ENCODE assay signal across 8 mouse cellular contexts in the genomic region with DNA sequence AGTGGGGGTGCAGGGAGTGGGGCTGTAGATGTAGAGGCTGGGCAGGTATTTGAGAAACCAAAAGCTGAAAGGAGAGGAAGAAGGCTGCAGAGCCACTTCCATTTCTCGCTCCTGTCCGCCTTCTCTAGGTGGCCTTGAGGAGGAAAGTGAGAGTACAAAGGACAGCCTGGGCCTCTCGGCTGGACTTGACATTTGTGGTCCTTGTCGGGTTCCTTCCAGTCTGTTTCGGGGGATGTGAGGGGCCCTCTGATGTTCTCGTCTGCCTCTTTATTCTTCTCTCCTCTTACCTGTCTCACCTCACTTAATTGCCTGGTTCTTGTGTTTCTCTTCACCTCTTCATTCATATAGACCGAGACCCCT. TPM values are rescaled to one million over a fixed set of nuclear protein-coding genes. Genes with fewer than 3 reads are reported as not detected.
DNase-seq lines count a peak whose midpoint lies in the region; ATAC-seq and TF ChIP-seq lines count a peak whose summit lies in the region.

No protein-coding gene starts in this region.

- peak overlapping the region; percentile 80 for H3K4me3 ChIP-seq in heart, embryonic 11.5 days (ENCODE audit: low read depth, low read length)
- H3K4me3 ChIP-seq in CH12.LX (replicated peaks in 1 of 3; ENCODE audit: low read depth in 2 of 3, low read length in 2 of 3, poor library complexity in 1 of 3) = peak overlapping the region; percentile 35 to 82 (median 66)
- peak overlapping the region; percentile 94 for H3K4me3 ChIP-seq in forebrain, embryonic 15.5 days
- H3K4me3 ChIP-seq in liver, embryonic 16.5 days (ENCODE audit: low read depth, low read length) = peak overlapping the region; percentile 69

- no peak for DNase-seq in heart, postnatal 4 days
- no peak for DNase-seq in CH12.LX (ENCODE audit: extremely low read depth)
- no peak for DNase-seq in thymus, postnatal 25 days
- no peak for DNase-seq in thymus, postnatal 0 days (ENCODE audit: low spot score)
- DNase-seq in thymus, adult 18-20 months = no peak

- no peaks in the 10 kb centered on the region for H3K27me3 ChIP-seq in heart, embryonic 11.5 days (ENCODE audit: control insufficient read depth, insufficient read depth, low read length)
- H3K27me3 ChIP-seq in CH12.LX (replicated peaks) = peaks cover 10% of the 10 kb centered on the region
- no peaks in the 10 kb centered on the region for H3K27me3 ChIP-seq in forebrain, embryonic 15.5 days
- peaks cover 67% of the 10 kb centered on the region for H3K27me3 ChIP-seq in liver, embryonic 16.5 days (ENCODE audit: control insufficient read depth, insufficient read depth, low read depth, low read length)

- no peak for TF ChIP-seq CTCF in CH12.LX (conservative IDR thresholded peaks at IDR 0.05 in 1 of 2, IDR thresholded peaks at IDR 0.05 in 1 of 2; ENCODE audit: low read depth in 2 of 2, low read length in 2 of 2)

- H3K9me3 ChIP-seq in heart, embryonic 11.5 days (replicated peaks; ENCODE audit: control insufficient read depth, low read length) = no peaks in the 10 kb centered on the region
- no peaks in the 10 kb centered on the region for H3K9me3 ChIP-seq in CH12.LX (replicated peaks; ENCODE audit: low read length)
- no peaks in the 10 kb centered on the region for H3K9me3 ChIP-seq in forebrain, embryonic 15.5 days
- H3K9me3 ChIP-seq in liver, embryonic 16.5 days (replicated peaks; ENCODE audit: control insufficient read depth, low read length) = no peaks in the 10 kb centered on the region

- whole genome bisulfite sequencing in heart, embryonic 11.5 days (ENCODE audit: insufficient replicate concordance) = 7% methylated on average over 7 of the region's 7 CpGs
- 7% methylated on average over 7 of the region's 7 CpGs for WGBS in forebrain, embryonic 15.5 days
- 16% methylated on average over 7 of the region's 7 CpGs for WGBS in liver, embryonic 16.5 days (ENCODE audit: insufficient replicate concordance)

- peak overlapping the region; percentile 90 for H3K4me2 ChIP-seq in heart, embryonic 11.5 days
- H3K4me2 ChIP-seq in CH12.LX (ENCODE audit: insufficient read depth, low read depth, poor library complexity, severe bottlenecking) = peak overlapping the region; percentile 93
- peak overlapping the region; percentile 97 for H3K4me2 ChIP-seq in forebrain, embryonic 15.5 days (replicated peaks)
- peak overlapping the region; percentile 82 for H3K4me2 ChIP-seq in liver, embryonic 16.5 days (ENCODE audit: low read depth, low read length)

- TF ChIP-seq RAD21 in CH12.LX (IDR thresholded peaks at IDR 0.05; ENCODE audit: low read depth, low read length) = no peak

- no peaks in the 10 kb centered on the region for H3K79me2 ChIP-seq in CH12.LX (replicated peaks; ENCODE audit: control insufficient read depth, extremely low read depth, insufficient read depth, poor library complexity, severe bottlenecking)

- H3K4me1 ChIP-seq in heart, embryonic 11.5 days (ENCODE audit: control insufficient read depth, insufficient read depth, low read length) = peaks cover 42% of the 10 kb centered on the region
- peaks cover 7 to 53% of the 10 kb centered on the region in 2 experiments for H3K4me1 ChIP-seq in CH12.LX (ENCODE audit: control insufficient read depth in 1 of 2, insufficient read depth in 2 of 2)
- peaks cover 51% of the 10 kb centered on the region for H3K4me1 ChIP-seq in forebrain, embryonic 15.5 days
- H3K4me1 ChIP-seq in liver, embryonic 16.5 days (ENCODE audit: control insufficient read depth, low read depth, low read length) = peaks cover 12% of the 10 kb centered on the region

- peaks cover 14% of the 10 kb centered on the region for H3K36me3 ChIP-seq in heart, embryonic 11.5 days (ENCODE audit: control insufficient read depth, insufficient read depth, low read length)
- peaks cover 0 to 11% of the 10 kb centered on the region in 2 experiments for H3K36me3 ChIP-seq in CH12.LX (replicated peaks in 1 of 2; ENCODE audit: control insufficient read depth in 1 of 2, insufficient read depth in 1 of 2, low read length in 1 of 2)
- H3K36me3 ChIP-seq in forebrain, embryonic 15.5 days = peaks cover 17% of the 10 kb centered on the region
- H3K36me3 ChIP-seq in liver, embryonic 16.5 days (ENCODE audit: control insufficient read depth, insufficient read depth) = no peaks in the 10 kb centered on the region

- no peak for ATAC-seq in heart, embryonic 11.5 days (replicated peaks; ENCODE audit: insufficient number of reproducible peaks, low FRiP score, low TSS enrichment)
- ATAC-seq in forebrain, embryonic 15.5 days (replicated peaks) = no peak
- ATAC-seq in liver, embryonic 16.5 days (ENCODE audit: low read depth) = no peak

- dilution Hi-C loops in CH12.LX (cut with MboI; ENCODE audit: extremely low pct_ligation_motif_present, extremely low pct_unique_long_range_greater_than_20kb, low sequenced_read_pairs) = no loop called here

- no peak for TF ChIP-seq EP300 in CH12.LX (IDR thresholded peaks at IDR 0.05; ENCODE audit: low read length)

- in situ Hi-C loops in CH12.LX (cut with MboI; ENCODE audit: low pct_ligation_motif_present, low pct_unique_long_range_greater_than_20kb, low sequenced_read_pairs) = no loop called here

- peak overlapping the region; percentile 99 for H3K27ac ChIP-seq in heart, embryonic 11.5 days (ENCODE audit: low read depth, low read length)
- no peak overlapping the region for H3K27ac ChIP-seq in CH12.LX (ENCODE audit: insufficient read depth, low read depth)
- peak overlapping the region; percentile 100 for H3K27ac ChIP-seq in forebrain, embryonic 15.5 days (replicated peaks)
- peak overlapping the region; percentile 73 for H3K27ac ChIP-seq in liver, embryonic 16.5 days (ENCODE audit: low read length)

- no peak for TF ChIP-seq POLR2A in CH12.LX (IDR thresholded peaks at IDR 0.05; ENCODE audit: low read depth, low read length)

- peak overlapping the region; percentile 98 for H3K9ac ChIP-seq in heart, embryonic 11.5 days (ENCODE audit: low read depth, low read length)
- H3K9ac ChIP-seq in CH12.LX (ENCODE audit: insufficient read depth, low read depth) = peak overlapping the region; percentile 86; the same call in 1 of the 2 replicates
- H3K9ac ChIP-seq in forebrain, embryonic 15.5 days (replicated peaks) = peak overlapping the region; percentile 100
- peak overlapping the region; percentile 18; the same call in 1 of the 2 replicates for H3K9ac ChIP-seq in liver, embryonic 16.5 days (ENCODE audit: low read depth, low read length)

TF ChIP-seq in CH12.LX, 34 proteins besides CTCF, POLR2A, EP300 and RAD21 (continues in another document):
- no peak for TF ChIP-seq USF1 (IDR thresholded peaks at IDR 0.05; ENCODE audit: low read depth, low read length)
- no peak for TF ChIP-seq TCF12 (IDR thresholded peaks at IDR 0.05; ENCODE audit: low read depth, low read length)

RNA-seq across cellular contexts. Expression of gene Ptms, which starts 1.6 kb away (rescaled TPM):
- polyA plus RNA-seq in heart, embryonic 11.5 days (2014; fragmentation: Nextera tagmentation; extraction: Ambion mirVana) = 138 and 158 TPM in 2 replicates
- total RNA-seq in heart, postnatal 4 days (2021) = 100 to 1,000 TPM; 549 to 587 TPM
- total RNA-seq in CH12.LX (2012; rRNA removed) (11.0 and 12.8 TPM in 2 replicates), CH12.LX (2014; rRNA removed) (7.0 and 8.1 TPM in 2 replicates)
- 96.6 and 99.6 TPM in 2 replicates for polyA plus RNA-seq in CH12.LX (2012; ENCODE audit: insufficient read length, low read depth)
- 772 and 823 TPM in 2 replicates for polyA plus RNA-seq in forebrain, embryonic 15.5 days (2015; fragmentation: Nextera tagmentation; extraction: Ambion mirVana)
- polyA plus RNA-seq in liver, embryonic 16.5 days (2015; fragmentation: Nextera tagmentation; extraction: Ambion mirVana) = 42.3 and 49.6 TPM in 2 replicates
- polyA plus RNA-seq in thymus, postnatal 0 days (2015; fragmentation: Nextera tagmentation; extraction: Ambion mirVana) = 204 and 256 TPM in 2 replicates

RNA-seq across cellular contexts. Expression of gene Lag3, which starts 6.8 kb away (rescaled TPM):
- polyA plus RNA-seq in heart, embryonic 11.5 days (2014; fragmentation: Nextera tagmentation; extraction: Ambion mirVana) = 1.1 and 1.3 TPM in 2 replicates
- 1 to 10 TPM in 1 of 2 experiments, under 1 TPM in 1; 0.68 to 1.0 TPM for total RNA-seq in heart, postnatal 4 days (2021)
- total RNA-seq in CH12.LX (2012; rRNA removed) = 1.2 and 1.9 TPM in 2 replicates
- total RNA-seq in CH12.LX (2014; rRNA removed) = 0.32 and 0.52 TPM in 2 replicates
- polyA plus RNA-seq in CH12.LX (2012; ENCODE audit: insufficient read length, low read depth) = 1.5 and 2.0 TPM in 2 replicates
- 2.6 and 3.3 TPM in 2 replicates for polyA plus RNA-seq in forebrain, embryonic 15.5 days (2015; fragmentation: Nextera tagmentation; extraction: Ambion mirVana)
- 0.12 and 0.15 TPM in 2 replicates for polyA plus RNA-seq in liver, embryonic 16.5 days (2015; fragmentation: Nextera tagmentation; extraction: Ambion mirVana)
- polyA plus RNA-seq in thymus, postnatal 0 days (2015; fragmentation: Nextera tagmentation; extraction: Ambion mirVana) = 5.5 and 6.1 TPM in 2 replicates

RNA-seq across cellular contexts. Expression of gene Mlf2, which starts 12.9 kb away (rescaled TPM):
- 326 and 347 TPM in 2 replicates for polyA plus RNA-seq in heart, embryonic 11.5 days (2014; fragmentation: Nextera tagmentation; extraction: Ambion mirVana)
- 100 to 1,000 TPM; 237 to 239 TPM for total RNA-seq in heart, postnatal 4 days (2021)
- total RNA-seq in CH12.LX (2012; rRNA removed) (116 and 129 TPM in 2 replicates), CH12.LX (2014; rRNA removed) (109 and 124 TPM in 2 replicates)
- polyA plus RNA-seq in CH12.LX (2012; ENCODE audit: insufficient read length, low read depth) = 203 and 210 TPM in 2 replicates
- 507 and 513 TPM in 2 replicates for polyA plus RNA-seq in forebrain, embryonic 15.5 days (2015; fragmentation: Nextera tagmentation; extraction: Ambion mirVana)
- polyA plus RNA-seq in liver, embryonic 16.5 days (2015; fragmentation: Nextera tagmentation; extraction: Ambion mirVana) = 103 and 110 TPM in 2 replicates
- polyA plus RNA-seq in thymus, postnatal 0 days (2015; fragmentation: Nextera tagmentation; extraction: Ambion mirVana) = 267 and 277 TPM in 2 replicates

RNA-seq across cellular contexts. Expression of gene Cd4, which starts 30.3 kb away (rescaled TPM):
- polyA plus RNA-seq in heart, embryonic 11.5 days (2014; fragmentation: Nextera tagmentation; extraction: Ambion mirVana) = not detected in 2 replicates
- total RNA-seq in heart, postnatal 4 days (2021) = under 1 TPM; 0.41 to 0.55 TPM
- total RNA-seq in CH12.LX (2012; rRNA removed) (0.29 and 0.34 TPM in 2 replicates), CH12.LX (2014; rRNA removed) (0.26 and 0.27 TPM in 2 replicates)
- polyA plus RNA-seq in CH12.LX (2012; ENCODE audit: insufficient read length, low read depth) = 1.1 and 1.6 TPM in 2 replicates
- polyA plus RNA-seq in forebrain, embryonic 15.5 days (2015; fragmentation: Nextera tagmentation; extraction: Ambion mirVana) = 0.15 TPM in 1 of 2 replicates, not detected in the other
- 0.11 and 0.14 TPM in 2 replicates for polyA plus RNA-seq in liver, embryonic 16.5 days (2015; fragmentation: Nextera tagmentation; extraction: Ambion mirVana)
- 102 TPM in 2 replicates for polyA plus RNA-seq in thymus, postnatal 0 days (2015; fragmentation: Nextera tagmentation; extraction: Ambion mirVana)

RNA-seq across cellular contexts. Expression of gene Cops7a, which starts 47.0 kb away (rescaled TPM):
- 134 and 142 TPM in 2 replicates for polyA plus RNA-seq in heart, embryonic 11.5 days (2014; fragmentation: Nextera tagmentation; extraction: Ambion mirVana)
- total RNA-seq in heart, postnatal 4 days (2021) = 100 to 1,000 TPM; 107 to 110 TPM
- 85.6 and 104 TPM in 2 replicates for total RNA-seq in CH12.LX (2012; rRNA removed)
- 62.8 and 73.2 TPM in 2 replicates for total RNA-seq in CH12.LX (2014; rRNA removed)
- 98.6 and 114 TPM in 2 replicates for polyA plus RNA-seq in CH12.LX (2012; ENCODE audit: insufficient read length, low read depth)
- polyA plus RNA-seq in forebrain, embryonic 15.5 days (2015; fragmentation: Nextera tagmentation; extraction: Ambion mirVana) = 90.2 and 93.6 TPM in 2 replicates
- 44.4 and 49.6 TPM in 2 replicates for polyA plus RNA-seq in liver, embryonic 16.5 days (2015; fragmentation: Nextera tagmentation; extraction: Ambion mirVana)
- polyA plus RNA-seq in thymus, postnatal 0 days (2015; fragmentation: Nextera tagmentation; extraction: Ambion mirVana) = 86.0 and 95.5 TPM in 2 replicates

Comparison
In these comparisons a context has a peak if more than half of its experiments do, and no peak if none do; other contexts are left out.
1. H3K9ac ChIP-seq: peak in every context shown above with its lines; median percentile 100 in forebrain, embryonic 15.5 days; 98 in heart, embryonic 11.5 days; 86 in CH12.LX; 18 in liver, embryonic 16.5 days.